Mouse (Mus musculus) liver, embryonic 11.5 days (tissue): ENCODE measurements around the gene Scg3. TPM values are rescaled to one million over a fixed set of nuclear protein-coding genes. Genes with fewer than 3 reads are reported as not detected.
A peak's percentile ranks its signal among the peaks of the same experiment; 100 is the strongest.
"Not testable (repeated sequence)": the region's sequence is repeated elsewhere in the genome, so short reads cannot be mapped to it uniquely, and the experiment has no call there.

ENCODE experiments used
- ATAC-seq: fragments of 200-750 bp; cut with Nextera tagmentation; replicated peaks from 2 replicates; pipeline ENCODE4 v1.8.0; 2017; ENCODE audit warnings: moderate number of reproducible peaks, mild to moderate bottlenecking, moderate TSS enrichment, moderate library complexity; ENCODE audit not compliant: low FRiP score
- DNase-seq: peaks from one replicate; pipeline ENCODE4 v3.0.0-alpha.2; 2017; ENCODE audit warnings: low spot score
- H3K27ac ChIP-seq: fragments of 300-500 bp; sonication (generic); 2 replicates; pipeline ENCODE4 v1.5.1; 2014; ENCODE audit warnings: mild to moderate bottlenecking, low read depth, low read length, control low read depth
- H3K27me3 ChIP-seq: fragments of 300-500 bp; sonication (generic); replicated peaks from 2 replicates; pipeline ENCODE4 v1.6.1; 2014; ENCODE audit warnings: low read length, mixed read lengths; ENCODE audit not compliant: control insufficient read depth, insufficient read depth
- H3K36me3 ChIP-seq: fragments of 300-500 bp; sonication (generic); 2 replicates; pipeline ENCODE4 v1.6.1; 2014; ENCODE audit warnings: mild to moderate bottlenecking, low read length, moderate library complexity, mixed read lengths; ENCODE audit not compliant: control insufficient read depth, insufficient read depth
- H3K4me1 ChIP-seq: fragments of 300-500 bp; sonication (generic); replicated peaks from 2 replicates; pipeline ENCODE4 v1.6.1; 2014; ENCODE audit warnings: low read length, mixed read lengths; ENCODE audit not compliant: control insufficient read depth, insufficient read depth
- H3K4me2 ChIP-seq: fragments of 300-500 bp; sonication (generic); 2 replicates; pipeline ENCODE4 v1.6.1; 2014; ENCODE audit warnings: mild to moderate bottlenecking, control low read depth, moderate library complexity
- H3K4me3 ChIP-seq: fragments of 300-500 bp; sonication (generic); 2 replicates; pipeline ENCODE4 v1.5.1; 2014; ENCODE audit warnings: low read depth, low read length, control low read depth
- H3K9ac ChIP-seq: fragments of 300-500 bp; sonication (generic); 2 replicates; pipeline ENCODE4 v1.6.1; 2014; ENCODE audit warnings: low read depth, low read length, control low read depth
- H3K9me3 ChIP-seq: fragments of 300-500 bp; sonication (generic); 2 replicates; pipeline ENCODE4 v1.6.1; 2016; ENCODE audit warnings: low read length, inconsistent platforms, mixed read lengths; ENCODE audit not compliant: control insufficient read depth
- WGBS: fragments of 180-500 bp; shearing (Covaris S2); extraction: QIAGEN DNeasy Blood & Tissue Kit; methylation state at CpG from one replicate; pipeline ENCODE4 v1.1.7; 2014; 5-methylcytosine and 5-hydroxymethylcytosine counted together
- polyA plus RNA-seq: library from polyadenylated mRNA; unstranded; fragments of >200 nt; fragmentation: Nextera tagmentation; extraction: Ambion mirVana; gene quantifications from 2 replicates; pipeline ENCODE4 v1.2.1, GENCODE M21; 2014

Gene Scg3
- polyA plus RNA-seq, 1 experiment from 2014 or later = 0.08 TPM

DNA sequence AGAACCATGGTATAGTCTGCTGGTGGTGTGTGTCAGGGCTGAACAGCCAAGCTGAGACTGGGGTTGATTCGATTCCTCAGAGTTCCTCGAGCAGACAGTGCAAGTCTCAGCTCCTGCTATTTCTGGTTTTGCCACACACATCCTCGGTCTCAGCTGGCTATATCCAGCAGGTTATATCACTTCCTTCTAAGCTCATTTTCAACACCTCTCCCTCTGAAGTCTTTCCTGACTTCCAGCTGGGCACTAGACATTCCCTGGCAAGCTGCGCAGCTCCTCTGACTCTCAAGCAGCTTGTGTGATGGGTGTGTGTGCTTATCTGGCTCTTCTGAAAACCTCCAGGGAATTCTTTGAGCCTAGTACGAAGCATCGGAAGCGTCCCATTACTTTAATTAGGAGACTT is 7.6 kb downstream of the Scg3 start:
- Histone ChIP-seq H3K4me2 (no peak overlapping the region), H3K36me3 (no peaks in the 10 kb centered on the region), H3K4me3 (no peak overlapping the region), H3K27ac (no peak overlapping the region), H3K4me1 (no peaks in the 10 kb centered on the region), H3K9ac (no peak overlapping the region), H3K27me3 (no peaks in the 10 kb centered on the region), H3K9me3 (no peaks in the 10 kb centered on the region)
- DNase-seq (no peak), ATAC-seq (no peak)
- WGBS = 73% methylated on average over 7 of the region's 7 CpGs

DNA sequence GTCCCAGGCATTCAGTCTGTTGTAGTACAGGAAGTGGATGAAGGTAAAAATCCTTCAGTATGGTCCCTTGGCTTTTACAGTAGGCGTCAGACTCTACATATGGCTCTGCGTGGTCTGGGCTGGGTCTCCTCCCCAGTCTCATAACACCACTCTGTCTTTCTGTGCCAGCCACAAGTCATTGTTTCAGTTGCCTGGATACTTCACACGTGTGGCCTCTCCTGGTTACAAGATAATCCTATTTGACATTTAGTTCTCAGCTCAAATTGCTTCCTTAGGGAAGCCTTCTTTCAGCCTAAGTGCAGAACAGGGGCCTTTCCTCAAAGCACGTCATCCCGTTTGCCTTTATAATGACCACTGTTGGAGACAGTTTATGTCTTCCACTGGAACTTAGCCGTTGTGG is 11.1 kb downstream of the Scg3 start:
- no peaks in the 10 kb centered on the region for H3K36me3 ChIP-seq
- no peak for ATAC-seq
- H3K4me1 ChIP-seq = no peaks in the 10 kb centered on the region
- DNase-seq = no peak
- H3K27me3 ChIP-seq = no peaks in the 10 kb centered on the region
- no peak overlapping the region for H3K27ac ChIP-seq
- no peak overlapping the region for H3K4me2 ChIP-seq
- no peaks in the 10 kb centered on the region for H3K9me3 ChIP-seq
- H3K4me3 ChIP-seq = no peak overlapping the region
- no peak overlapping the region for H3K9ac ChIP-seq
- 72% methylated on average over 6 of the region's 6 CpGs for WGBS

GRCm38 (mm10) chr9:75666612-75667011 is 17.2 kb downstream of the Scg3 start:
- DNase-seq = no peak
- no peak overlapping the region for H3K27ac ChIP-seq
- H3K4me1 ChIP-seq = no peaks in the 10 kb centered on the region
- H3K4me3 ChIP-seq = no peak overlapping the region
- H3K9ac ChIP-seq = no peak overlapping the region
- no peak for ATAC-seq
- 64% methylated on average over 5 of the region's 5 CpGs for WGBS
- H3K4me2 ChIP-seq = no peak overlapping the region
- H3K9me3 ChIP-seq = no peaks in the 10 kb centered on the region
- no peaks in the 10 kb centered on the region for H3K36me3 ChIP-seq
- H3K27me3 ChIP-seq = no peaks in the 10 kb centered on the region

- Histone ChIP-seq H3K4me3 (no peak overlapping the region), H3K9me3 (no peaks in the 10 kb centered on the region), H3K27ac (no peak overlapping the region), H3K36me3 (no peaks in the 10 kb centered on the region), H3K4me1 (no peaks in the 10 kb centered on the region), H3K9ac (no peak overlapping the region), H3K27me3 (no peaks in the 10 kb centered on the region), H3K4me2 (no peak overlapping the region)
- ATAC-seq = no peak
- WGBS = 87% methylated on average over 6 of the region's 6 CpGs
- DNase-seq = no peak
Observed at GRCm38 (mm10) chr9:75665364-75665763, 18.5 kb downstream of the Scg3 start.

GRCm38 (mm10) chr9:75660917-75661316 is 22.9 kb downstream of the Scg3 start:
- Histone ChIP-seq H3K27ac (no peak overlapping the region), H3K4me2 (no peak overlapping the region), H3K27me3 (no peaks in the 10 kb centered on the region), H3K9me3 (no peaks in the 10 kb centered on the region), H3K4me3 (no peak overlapping the region), H3K36me3 (no peaks in the 10 kb centered on the region), H3K9ac (no peak overlapping the region), H3K4me1 (no peaks in the 10 kb centered on the region)
- no peak for DNase-seq
- no peak for ATAC-seq
- WGBS = 70% methylated on average over 8 of the region's 8 CpGs

DNA sequence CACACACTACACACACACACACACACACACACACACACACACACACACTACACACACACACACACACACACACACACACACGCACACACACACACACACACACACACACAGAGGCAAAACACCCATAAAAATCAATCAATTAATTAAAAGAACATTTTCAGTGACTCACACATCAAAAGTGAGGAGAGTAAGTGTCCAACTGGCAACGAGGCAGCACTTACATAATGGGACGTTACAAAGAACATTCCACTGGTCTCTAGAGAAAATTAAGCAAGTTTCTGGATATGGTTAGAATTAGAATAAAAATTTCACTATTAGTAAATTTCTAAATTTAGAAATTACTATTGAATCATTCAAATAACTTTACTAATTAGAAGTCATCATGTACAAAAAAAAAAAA is 27.4 kb downstream of the Scg3 start:
- H3K27ac ChIP-seq, H3K4me2 ChIP-seq, H3K27me3 ChIP-seq, H3K4me1 ChIP-seq, ATAC-seq, H3K9ac ChIP-seq, DNase-seq, H3K9me3 ChIP-seq, H3K36me3 ChIP-seq, H3K4me3 ChIP-seq: not testable (repeated sequence)
- 84% methylated on average over 3 of the region's 3 CpGs for WGBS

GRCm38 (mm10) chr9:75653981-75654911 is 29.6 kb downstream of the Scg3 start:
- WGBS = 37% methylated on average over 12 of the region's 12 CpGs
- ATAC-seq = peak; percentile 71; the same call in 1 of the 2 replicates
- no peak overlapping the region; the same call in 1 of the 2 replicates for H3K27ac ChIP-seq

GRCm38 (mm10) chr9:75645405-75645804 is 38.5 kb downstream of the Scg3 start:
- no peaks in the 10 kb centered on the region for H3K9me3 ChIP-seq
- H3K36me3 ChIP-seq = no peaks in the 10 kb centered on the region
- H3K4me3 ChIP-seq = no peak overlapping the region
- H3K4me1 ChIP-seq = no peaks in the 10 kb centered on the region
- DNase-seq (no peak), ATAC-seq (peak; percentile 61)
- no peak overlapping the region for H3K4me2 ChIP-seq
- no peak overlapping the region for H3K27ac ChIP-seq
- H3K9ac ChIP-seq = no peak overlapping the region
- no peaks in the 10 kb centered on the region for H3K27me3 ChIP-seq
- WGBS = 41% methylated on average over 3 of the region's 3 CpGs

More at GRCm38 (mm10) chr9:75653981-75654911, 29.6 kb downstream of the Scg3 start:
- no peak for DNase-seq
- H3K4me3 ChIP-seq = no peak overlapping the region
- no peaks in the 10 kb centered on the region for H3K36me3 ChIP-seq
- no peaks in the 10 kb centered on the region for H3K27me3 ChIP-seq
- H3K9ac ChIP-seq = no peak overlapping the region
- peaks cover 7% of the 10 kb centered on the region; the same call in 1 of the 2 replicates for H3K4me1 ChIP-seq
- no peaks in the 10 kb centered on the region for H3K9me3 ChIP-seq
- H3K4me2 ChIP-seq = no peak overlapping the region

GRCm38 (mm10) chr9:75634226-75634625 is 49.6 kb downstream of the Scg3 start:
- WGBS = 87% methylated on average over 4 of the region's 4 CpGs
- Histone ChIP-seq H3K4me1 (no peaks in the 10 kb centered on the region), H3K27me3 (no peaks in the 10 kb centered on the region), H3K27ac (no peak overlapping the region), H3K9me3 (no peaks in the 10 kb centered on the region), H3K4me3 (no peak overlapping the region), H3K36me3 (no peaks in the 10 kb centered on the region), H3K9ac (no peak overlapping the region), H3K4me2 (no peak overlapping the region)
- no peak for DNase-seq
- no peak for ATAC-seq
